ENCODE assay signal across 23 mouse cellular contexts in genomic region chr12:35408461-35408860, GRCm38 (mm10).
A peak's percentile ranks its signal among the peaks of the same experiment; 100 is the strongest.
DNase-seq lines count a peak whose midpoint lies in the region; ATAC-seq and TF ChIP-seq lines count a peak whose summit lies in the region.
"Had no signal": no experiment of that assay in that cellular context is flagged by ENCODE, and none has a peak within 500 bp of the region (broad histone marks: within the 10 kb centered on the region; RNA-seq: fewer than 3 reads in every experiment).

No protein-coding gene starts in this region.

- H3K36me3 ChIP-seq in heart, embryonic 11.5 days (ENCODE audit: control insufficient read depth, insufficient read depth, low read length), result no peaks in the 10 kb centered on the region
- no peaks in the 10 kb centered on the region for H3K36me3 ChIP-seq in heart, postnatal 0 days (replicated peaks; ENCODE audit: control insufficient read depth, insufficient read depth, low read length)
- no peaks in the 10 kb centered on the region for H3K36me3 ChIP-seq in heart, adult 2 months (ENCODE audit: control insufficient read depth, insufficient read depth, low read length)
- H3K36me3 ChIP-seq in lung, embryonic 14.5 days (ENCODE audit: insufficient read depth), result no peaks in the 10 kb centered on the region
- H3K36me3 ChIP-seq: embryonic facial prominence, embryonic 12.5 days; hindbrain, embryonic 10.5 days; intestine, embryonic 15.5 days had no signal

- WGBS in heart, embryonic 11.5 days (ENCODE audit: insufficient replicate concordance), result 57% methylated on average over 3 of the region's 3 CpGs
- WGBS in heart, postnatal 0 days, result 36% methylated on average over 3 of the region's 3 CpGs
- whole genome bisulfite sequencing in heart, adult 2 months, result 32% methylated on average over 3 of the region's 3 CpGs
- WGBS in lung, embryonic 14.5 days, result 64% methylated on average over 3 of the region's 3 CpGs

- no peak for DNase-seq in heart, adult 18-20 months
- DNase-seq in heart, postnatal 0 days (ENCODE audit: low spot score), result peak; percentile 22
- DNase-seq in heart, adult 2 months, result no peak
- no peak for DNase-seq in lung, embryonic 14.5 days
- DNase-seq in lung, postnatal 4 days, result no peak
- DNase-seq in spleen, postnatal 10 days (ENCODE audit: low spot score in 2 of 2), result no peak
- DNase-seq: adrenal gland, adult 8-10 months; cerebellum, adult 18-20 months; cerebellum, postnatal 14 days; gastrocnemius, adult 2 months; kidney, postnatal 14 days; liver, postnatal 0 days; lung, postnatal 10 days; thymus, postnatal 14 days had no signal

- no peak for TF ChIP-seq CTCF in heart, postnatal 0 days (IDR thresholded peaks at IDR 0.05; ENCODE audit: low read depth)
- no peak for TF ChIP-seq CTCF in heart, adult 2 months (IDR thresholded peaks at IDR 0.05)
- no peak for TF ChIP-seq CTCF in lung, embryonic 14.5 days (IDR thresholded peaks at IDR 0.05; ENCODE audit: low read depth)

- H3K4me2 ChIP-seq in heart, embryonic 11.5 days, result no peak overlapping the region
- no peak overlapping the region for H3K4me2 ChIP-seq in heart, postnatal 0 days (ENCODE audit: low read depth, low read length)
- H3K4me2 ChIP-seq in lung, embryonic 14.5 days, result no peak overlapping the region
- H3K4me2 ChIP-seq: embryonic facial prominence, embryonic 12.5 days; intestine, embryonic 15.5 days; liver, embryonic 11.5 days; midbrain, embryonic 11.5 days had no signal

- no peak overlapping the region for H3K9ac ChIP-seq in heart, embryonic 11.5 days (ENCODE audit: low read depth, low read length)
- no peak overlapping the region for H3K9ac ChIP-seq in heart, postnatal 0 days (replicated peaks; ENCODE audit: low read depth, low read length)
- no peak overlapping the region for H3K9ac ChIP-seq in heart, adult 2 months (ENCODE audit: low read depth, low read length)
- H3K9ac ChIP-seq in lung, embryonic 14.5 days, result no peak overlapping the region
- H3K9ac ChIP-seq: embryonic facial prominence, embryonic 12.5 days; intestine, embryonic 15.5 days; liver, postnatal 0 days had no signal

- peak overlapping the region; percentile 70; the same call in 1 of the 2 replicates for H3K27ac ChIP-seq in heart, embryonic 11.5 days (ENCODE audit: low read depth, low read length)
- peak overlapping the region; percentile 37 for H3K27ac ChIP-seq in heart, postnatal 0 days (ENCODE audit: low read depth)
- H3K27ac ChIP-seq in heart, adult 2 months, result no peak overlapping the region
- 0 out of 2 replicates have a peak overlapping the region, but pooled peaks have one; percentile 25 for H3K27ac ChIP-seq in lung, embryonic 14.5 days (ENCODE audit: low read depth)
- H3K27ac ChIP-seq: embryonic facial prominence, embryonic 12.5 days; gastrocnemius, adult 2 months; hindbrain, embryonic 10.5 days; intestine, embryonic 15.5 days; layer of hippocampus, adult 2 months had no signal

- H3K27me3 ChIP-seq in heart, embryonic 11.5 days (ENCODE audit: control insufficient read depth, insufficient read depth, low read length), result no peaks in the 10 kb centered on the region
- H3K27me3 ChIP-seq in heart, postnatal 0 days (ENCODE audit: control insufficient read depth, insufficient read depth, low read length), result no peaks in the 10 kb centered on the region
- H3K27me3 ChIP-seq in heart, adult 2 months (ENCODE audit: control insufficient read depth, insufficient read depth, low read length), result no peaks in the 10 kb centered on the region
- H3K27me3 ChIP-seq in lung, embryonic 14.5 days (ENCODE audit: insufficient read depth, low read length), result no peaks in the 10 kb centered on the region
- H3K27me3 ChIP-seq: embryonic facial prominence, embryonic 12.5 days; intestine, embryonic 15.5 days had no signal

- TF ChIP-seq POLR2A in heart, adult 2 months (IDR thresholded peaks at IDR 0.05; ENCODE audit: insufficient read depth, low read depth, low read length), result no peak

- H3K79me2 ChIP-seq in heart, adult 2 months (replicated peaks; ENCODE audit: control insufficient read depth, insufficient read depth, low read length), result no peaks in the 10 kb centered on the region

- H3K9me3 ChIP-seq in heart, embryonic 11.5 days (replicated peaks; ENCODE audit: control insufficient read depth, low read length), result no peaks in the 10 kb centered on the region
- H3K9me3 ChIP-seq in heart, postnatal 0 days (replicated peaks; ENCODE audit: control insufficient read depth, low read length), result no peaks in the 10 kb centered on the region
- no peaks in the 10 kb centered on the region for H3K9me3 ChIP-seq in lung, embryonic 14.5 days (ENCODE audit: low read depth, low read length)
- H3K9me3 ChIP-seq: embryonic facial prominence, embryonic 12.5 days; hindbrain, embryonic 10.5 days; intestine, embryonic 15.5 days had no signal

- no peaks in the 10 kb centered on the region for H3K4me1 ChIP-seq in heart, embryonic 11.5 days (ENCODE audit: control insufficient read depth, insufficient read depth, low read length)
- H3K4me1 ChIP-seq in heart, postnatal 0 days (ENCODE audit: control insufficient read depth, insufficient read depth), result no peaks in the 10 kb centered on the region
- H3K4me1 ChIP-seq in heart, adult 2 months (ENCODE audit: control insufficient read depth, insufficient read depth, low read length), result no peaks in the 10 kb centered on the region
- H3K4me1 ChIP-seq in lung, embryonic 14.5 days (ENCODE audit: insufficient read depth), result no peaks in the 10 kb centered on the region
- H3K4me1 ChIP-seq: embryonic facial prominence, embryonic 12.5 days; hindbrain, embryonic 10.5 days; intestine, embryonic 15.5 days had no signal

- ATAC-seq in heart, embryonic 11.5 days (replicated peaks; ENCODE audit: insufficient number of reproducible peaks, low FRiP score, low TSS enrichment), result no peak; the same call in 1 of the 2 replicates
- 0 out of 2 replicates have a peak, but pooled peaks have one; percentile 33 for ATAC-seq in heart, postnatal 0 days (ENCODE audit: insufficient read depth, low read depth)
- ATAC-seq in lung, embryonic 14.5 days (ENCODE audit: insufficient read depth), result no peak
- ATAC-seq: activated CD4-positive, CD25-positive, alpha-beta regulatory T cell, adult 4 months; hindbrain, embryonic 16.5 days; intestine, embryonic 15.5 days; liver, postnatal 0 days had no signal

- intact Hi-C loops in heart, adult 2 months (cut with DNase I), result no loop called here

- H3K4me3 ChIP-seq in heart, embryonic 11.5 days (ENCODE audit: low read depth, low read length), result no peak overlapping the region
- H3K4me3 ChIP-seq in heart, postnatal 0 days (ENCODE audit: low read depth, low read length), result no peak overlapping the region
- no peak overlapping the region for H3K4me3 ChIP-seq in heart, adult 2 months
- no peak overlapping the region for H3K4me3 ChIP-seq in lung, embryonic 14.5 days (ENCODE audit: low read depth, low read length)
- H3K4me3 ChIP-seq: embryonic facial prominence, embryonic 12.5 days; gastrocnemius, adult 2 months; hindbrain, embryonic 10.5 days; intestine, embryonic 15.5 days; layer of hippocampus, adult 2 months had no signal

- no peak for TF ChIP-seq EP300 in heart, postnatal 0 days (IDR thresholded peaks at IDR 0.05; ENCODE audit: low read depth)
- no peak for TF ChIP-seq EP300 in heart, adult 2 months (IDR thresholded peaks at IDR 0.05; ENCODE audit: insufficient read depth, low read depth, low read length)
